Mouse (Mus musculus) lung, adult 2 months (tissue): ENCODE measurements around the gene Wasf2.

Experiments used
- CTCF ChIP-seq: fragments of 200-500 bp; IDR thresholded peaks from 2 replicates; pipeline ENCODE4 v1.5.1; 2011; ENCODE audit warnings: mild to moderate bottlenecking, low read length, control low read depth; ENCODE audit not compliant: insufficient read depth
- POLR2A ChIP-seq: fragments of 200-500 bp; IDR thresholded peaks from 2 replicates; pipeline ENCODE4 v1.6.1; 2011; ENCODE audit warnings: low read depth, mild to moderate bottlenecking, control low read depth, low read length, borderline replicate concordance; ENCODE audit errors: extremely low read depth

DNA sequence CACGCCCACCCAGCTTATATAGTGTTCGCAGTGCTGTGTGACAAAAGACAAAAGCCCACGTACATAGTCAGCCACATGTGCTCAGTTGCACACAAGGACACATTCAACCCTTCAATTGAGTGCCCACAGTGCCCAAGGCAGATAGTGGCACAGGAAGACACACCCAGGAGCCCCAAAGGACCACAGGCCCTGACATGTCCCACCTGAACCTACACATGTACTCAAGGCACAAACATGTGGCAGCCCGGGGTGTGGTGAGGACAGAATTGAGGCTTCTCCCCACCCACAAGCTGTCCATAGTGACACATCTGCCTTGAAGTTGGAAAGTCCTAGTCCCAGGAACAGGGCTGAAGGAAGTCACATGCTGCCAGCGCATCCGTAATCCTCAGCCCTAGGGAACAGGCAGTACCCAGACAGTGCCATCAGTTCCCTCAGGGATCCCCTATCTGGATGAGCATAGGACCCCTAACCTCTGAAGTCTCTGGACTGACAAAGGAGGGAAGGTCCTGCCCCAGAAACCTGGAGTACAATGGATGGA is 43.1 kb upstream of the Wasf2 start:
- TF ChIP-seq CTCF (no peak), POLR2A (no peak)
